Mouse (Mus musculus) gastrocnemius, postnatal 10 days (tissue): ENCODE results near the gene Snx1. TPM values are rescaled to one million over a fixed set of nuclear protein-coding genes. Genes with fewer than 3 reads are reported as not detected.

Experiments used
- DNase-seq: peaks from one replicate; pipeline ENCODE4 v3.0.0; 2021; ENCODE audit warnings: mixed read lengths
- long read RNA-seq, 2 experiments: library from polyadenylated mRNA; stranded (forward); transcript quantifications; one replicate each; pipeline ENCODE4 v2.0.0; 2021
- total RNA-seq, 2 experiments: library from RNA; stranded (reverse); gene quantifications; 2 replicates each; pipeline ENCODE4 v1.2.3; 2021

Gene Snx1
- 10 to 100 TPM; 36.4 to 42.5 TPM for total RNA-seq
- long read RNA-seq, experiment 1, transcript Snx1-201 (15 exons, 2,073 nt): major isoform, 54 of 62 reads
- long read RNA-seq, experiment 1, partial matches to known transcripts: 2 of 62 reads
- long read RNA-seq, experiment 1, other reads (novel, unspliced or antisense): 6 of 62 reads
- long read RNA-seq, experiment 2, transcript Snx1-201 (15 exons, 2,073 nt): major isoform, 49 of 56 reads
- long read RNA-seq, experiment 2, partial matches to known transcripts: 1 of 56 reads
- long read RNA-seq, experiment 2, other reads (novel, unspliced or antisense): 6 of 56 reads

- peak; percentile 86 for DNase-seq
Measured at GRCm38 (mm10) chr9:66126456-66127192, at the start of gene Snx1, which contains the start of gene Ciao2a. TSS of gene Snx1 (minus strand) at chr9:66126587. TSS of gene Ciao2a (plus strand) at chr9:66126611.

GRCm38 (mm10) chr9:66174985-66175384 lies 48.6 kb upstream of the Snx1 start:
- no peak for DNase-seq

GRCm38 (mm10) chr9:66173316-66173855 lies 47.0 kb upstream of the Snx1 start:
- no peak for DNase-seq

GRCm38 (mm10) chr9:66171275-66171921 lies 45.0 kb upstream of the Snx1 start:
- DNase-seq: no peak

- no peak for DNase-seq
Measured at GRCm38 (mm10) chr9:66170506-66170905, 44.1 kb upstream of the Snx1 start.

GRCm38 (mm10) chr9:66168233-66168632 lies 41.8 kb upstream of the Snx1 start:
- no peak for DNase-seq

GRCm38 (mm10) chr9:66167222-66167621 lies 40.8 kb upstream of the Snx1 start:
- no peak for DNase-seq

- DNase-seq: no peak
Measured at GRCm38 (mm10) chr9:66162995-66163394, 36.6 kb upstream of the Snx1 start.

- DNase-seq: no peak
Measured at GRCm38 (mm10) chr9:66160155-66160554, 33.8 kb upstream of the Snx1 start.

- DNase-seq: no peak
Measured at GRCm38 (mm10) chr9:66158885-66159430, 32.6 kb upstream of the Snx1 start.

GRCm38 (mm10) chr9:66157958-66158830 lies 31.8 kb upstream of the Snx1 start, which contains the start of gene Dapk2:
TSS of gene Dapk2 (plus strand) at chr9:66158223.
- DNase-seq: peak; percentile 95

GRCm38 (mm10) chr9:66155534-66155933 lies 29.1 kb upstream of the Snx1 start:
- no peak for DNase-seq

- no peak for DNase-seq
Measured at GRCm38 (mm10) chr9:66154013-66154412, 27.6 kb upstream of the Snx1 start.

- no peak for DNase-seq
Measured at GRCm38 (mm10) chr9:66153594-66153993, 27.2 kb upstream of the Snx1 start.

GRCm38 (mm10) chr9:66152011-66152410 lies 25.6 kb upstream of the Snx1 start:
- DNase-seq: no peak

- DNase-seq: no peak
Measured at GRCm38 (mm10) chr9:66146141-66146540, 19.8 kb upstream of the Snx1 start.

- DNase-seq: peak; percentile 60
Measured at GRCm38 (mm10) chr9:66144248-66144647, 17.9 kb upstream of the Snx1 start.

- no peak for DNase-seq
Measured at GRCm38 (mm10) chr9:66142265-66142664, 15.9 kb upstream of the Snx1 start.

GRCm38 (mm10) chr9:66138193-66138592 lies 11.8 kb upstream of the Snx1 start:
- DNase-seq: no peak

GRCm38 (mm10) chr9:66135967-66136366 lies 9.6 kb upstream of the Snx1 start:
- DNase-seq: no peak

- no peak for DNase-seq
Measured at GRCm38 (mm10) chr9:66131466-66131865, 5.1 kb upstream of the Snx1 start.
